Comparison of ENCODE assay signal across 8 mouse cellular contexts in genomic region chr2:128817387-128817785, GRCm38 (mm10). TPM values are rescaled to one million over a fixed set of nuclear protein-coding genes. Genes with fewer than 3 reads are reported as not detected.
DNase-seq lines count a peak whose midpoint lies in the region; ATAC-seq and TF ChIP-seq lines count a peak whose summit lies in the region.

No protein-coding gene starts in this region.

- peaks cover 10% of the 10 kb centered on the region; the same call in 1 of the 2 replicates for H3K4me1 ChIP-seq in kidney, embryonic 14.5 days (ENCODE audit: control insufficient read depth, insufficient read depth, low read length)
- peaks cover 14% of the 10 kb centered on the region for H3K4me1 ChIP-seq in embryonic facial prominence, embryonic 15.5 days
- peaks cover 16% of the 10 kb centered on the region; the same call in 1 of the 2 replicates for H3K4me1 ChIP-seq in hindbrain, embryonic 14.5 days (replicated peaks; ENCODE audit: control insufficient read depth, insufficient read depth, low read length)
- H3K4me1 ChIP-seq in limb, embryonic 15.5 days = peaks cover 11% of the 10 kb centered on the region; the same call in 1 of the 2 replicates
- no peaks in the 10 kb centered on the region; the same call in 1 of the 2 replicates for H3K4me1 ChIP-seq in midbrain, postnatal 0 days (ENCODE audit: insufficient read depth, low read length)

- peak overlapping the region; percentile 57 for H3K4me3 ChIP-seq in kidney, embryonic 14.5 days (ENCODE audit: low read length)
- peak overlapping the region; percentile 72 for H3K4me3 ChIP-seq in embryonic facial prominence, embryonic 15.5 days (replicated peaks)
- H3K4me3 ChIP-seq in hindbrain, embryonic 14.5 days (replicated peaks; ENCODE audit: low read length) = peak overlapping the region; percentile 81
- peak overlapping the region; percentile 73 for H3K4me3 ChIP-seq in limb, embryonic 15.5 days
- H3K4me3 ChIP-seq in midbrain, postnatal 0 days (ENCODE audit: low read depth, low read length) = peak overlapping the region; percentile 84

- H3K27me3 ChIP-seq in kidney, embryonic 14.5 days (ENCODE audit: control insufficient read depth, insufficient read depth, low read length) = no peaks in the 10 kb centered on the region
- no peaks in the 10 kb centered on the region for H3K27me3 ChIP-seq in embryonic facial prominence, embryonic 15.5 days
- H3K27me3 ChIP-seq in hindbrain, embryonic 14.5 days (ENCODE audit: control insufficient read depth, insufficient read depth, low read length) = no peaks in the 10 kb centered on the region
- H3K27me3 ChIP-seq in limb, embryonic 15.5 days = no peaks in the 10 kb centered on the region
- no peaks in the 10 kb centered on the region for H3K27me3 ChIP-seq in midbrain, postnatal 0 days (ENCODE audit: insufficient read depth, low read length)

- TF ChIP-seq CTCF in midbrain, postnatal 0 days (IDR thresholded peaks at IDR 0.05) = peak; percentile 85

- peak overlapping the region; percentile 32; the same call in 1 of the 2 replicates for H3K9ac ChIP-seq in kidney, embryonic 14.5 days (ENCODE audit: low read depth, low read length)
- H3K9ac ChIP-seq in embryonic facial prominence, embryonic 15.5 days = 0 out of 2 replicates have a peak overlapping the region, but pooled peaks have one; percentile 45
- peak overlapping the region; percentile 36; the same call in 1 of the 2 replicates for H3K9ac ChIP-seq in hindbrain, embryonic 14.5 days
- H3K9ac ChIP-seq in limb, embryonic 15.5 days = 0 out of 2 replicates have a peak overlapping the region, but pooled peaks have one; percentile 31
- H3K9ac ChIP-seq in midbrain, postnatal 0 days (replicated peaks; ENCODE audit: low read length, poor library complexity, severe bottlenecking) = 0 out of 2 replicates have a peak overlapping the region, but pooled peaks have one; percentile 84

- peak overlapping the region; percentile 80; the same call in 1 of the 2 replicates for H3K27ac ChIP-seq in kidney, embryonic 14.5 days (ENCODE audit: low read depth, low read length)
- peak overlapping the region; percentile 95 for H3K27ac ChIP-seq in embryonic facial prominence, embryonic 15.5 days (replicated peaks)
- peak overlapping the region; percentile 73 for H3K27ac ChIP-seq in hindbrain, embryonic 14.5 days
- H3K27ac ChIP-seq in limb, embryonic 15.5 days = peak overlapping the region; percentile 92
- H3K27ac ChIP-seq in midbrain, postnatal 0 days (ENCODE audit: low read depth, low read length) = peak overlapping the region; percentile 88

- no peak for DNase-seq in kidney, adult 18-20 months
- peak; percentile 81 for DNase-seq in MN1 (ENCODE audit: low spot score)
- DNase-seq in hindbrain, embryonic 14.5 days (ENCODE audit: low spot score) = peak; percentile 88
- peak; percentile 88 for DNase-seq in midbrain, postnatal 0 days (ENCODE audit: low spot score)
- DNase-seq in adrenal gland, adult (ENCODE audit: inconsistent age in 2 of 2, low spot score in 1 of 2) = no peak

- no peak for ATAC-seq in kidney, embryonic 14.5 days (ENCODE audit: low FRiP score, low TSS enrichment)
- ATAC-seq in embryonic facial prominence, embryonic 15.5 days (ENCODE audit: insufficient number of reproducible peaks, low FRiP score, low TSS enrichment, low read depth) = peak; percentile 63
- ATAC-seq in hindbrain, embryonic 14.5 days (ENCODE audit: low FRiP score) = no peak; the same call in 1 of the 2 replicates
- ATAC-seq in limb, embryonic 15.5 days (ENCODE audit: insufficient number of reproducible peaks, low FRiP score, low TSS enrichment, low read depth) = peak; percentile 25; the same call in 1 of the 2 replicates
- peak; percentile 45 for ATAC-seq in midbrain, postnatal 0 days (ENCODE audit: low FRiP score)

- no peaks in the 10 kb centered on the region for H3K9me3 ChIP-seq in kidney, embryonic 14.5 days (ENCODE audit: control insufficient read depth, low read length)
- H3K9me3 ChIP-seq in embryonic facial prominence, embryonic 15.5 days (replicated peaks) = no peaks in the 10 kb centered on the region
- H3K9me3 ChIP-seq in hindbrain, embryonic 14.5 days (ENCODE audit: control insufficient read depth, low read length) = no peaks in the 10 kb centered on the region
- H3K9me3 ChIP-seq in limb, embryonic 15.5 days = no peaks in the 10 kb centered on the region
- no peaks in the 10 kb centered on the region for H3K9me3 ChIP-seq in midbrain, postnatal 0 days (ENCODE audit: low read length)

- H3K36me3 ChIP-seq in kidney, embryonic 14.5 days (ENCODE audit: control insufficient read depth, insufficient read depth, low read length) = no peaks in the 10 kb centered on the region
- H3K36me3 ChIP-seq in embryonic facial prominence, embryonic 15.5 days = no peaks in the 10 kb centered on the region
- H3K36me3 ChIP-seq in hindbrain, embryonic 14.5 days (replicated peaks; ENCODE audit: control insufficient read depth, insufficient read depth) = no peaks in the 10 kb centered on the region
- no peaks in the 10 kb centered on the region for H3K36me3 ChIP-seq in limb, embryonic 15.5 days
- H3K36me3 ChIP-seq in midbrain, postnatal 0 days (ENCODE audit: insufficient read depth, low read length) = no peaks in the 10 kb centered on the region

- peak overlapping the region; percentile 56 for H3K4me2 ChIP-seq in kidney, embryonic 14.5 days (replicated peaks; ENCODE audit: low read depth, low read length)
- peak overlapping the region; percentile 75 for H3K4me2 ChIP-seq in embryonic facial prominence, embryonic 15.5 days (replicated peaks)
- peak overlapping the region; percentile 78 for H3K4me2 ChIP-seq in hindbrain, embryonic 14.5 days (replicated peaks)
- peak overlapping the region; percentile 71 for H3K4me2 ChIP-seq in limb, embryonic 15.5 days
- peak overlapping the region; percentile 69 for H3K4me2 ChIP-seq in midbrain, postnatal 0 days (ENCODE audit: low read depth, low read length, poor library complexity, severe bottlenecking)

- WGBS in kidney, embryonic 14.5 days = 0% methylated on average over 7 of the region's 7 CpGs
- WGBS in embryonic facial prominence, embryonic 15.5 days = 0% methylated on average over 7 of the region's 7 CpGs
- 0% methylated on average over 7 of the region's 7 CpGs for WGBS in hindbrain, embryonic 14.5 days
- under 1% methylated on average over 7 of the region's 7 CpGs for WGBS in limb, embryonic 15.5 days
- 0% methylated on average over 7 of the region's 7 CpGs for WGBS in midbrain, postnatal 0 days

RNA-seq across cellular contexts. Expression of gene Tmem87b, which starts 0.5 kb away (rescaled TPM):
- polyA plus RNA-seq in kidney, embryonic 14.5 days (2014; fragmentation: Nextera tagmentation; extraction: Ambion mirVana) = 14.8 and 31.8 TPM in 2 replicates
- 29.9 and 34.1 TPM in 2 replicates for polyA plus RNA-seq in embryonic facial prominence, embryonic 15.5 days (2015; fragmentation: Nextera tagmentation; extraction: Ambion mirVana)
- polyA plus RNA-seq in hindbrain, embryonic 14.5 days (2014; fragmentation: Nextera tagmentation; extraction: Ambion mirVana) = 35.6 and 35.9 TPM in 2 replicates
- 29.4 and 31.0 TPM in 2 replicates for polyA plus RNA-seq in limb, embryonic 15.5 days (2015; fragmentation: Nextera tagmentation; extraction: Ambion mirVana)
- total RNA-seq in midbrain, postnatal 0 days (2014; rRNA removed) = 27.7 and 32.3 TPM in 2 replicates
- 34.8 and 35.7 TPM in 2 replicates for polyA plus RNA-seq in midbrain, postnatal 0 days (2015; fragmentation: Nextera tagmentation; extraction: Ambion mirVana)

RNA-seq across cellular contexts. Expression of gene Fbln7, which starts 45.4 kb away (rescaled TPM):
- 3.3 and 4.7 TPM in 2 replicates for polyA plus RNA-seq in kidney, embryonic 14.5 days (2014; fragmentation: Nextera tagmentation; extraction: Ambion mirVana)
- 4.6 and 5.9 TPM in 2 replicates for polyA plus RNA-seq in embryonic facial prominence, embryonic 15.5 days (2015; fragmentation: Nextera tagmentation; extraction: Ambion mirVana)
- polyA plus RNA-seq in hindbrain, embryonic 14.5 days (2014; fragmentation: Nextera tagmentation; extraction: Ambion mirVana) = 2.6 and 2.8 TPM in 2 replicates
- 11.4 and 11.8 TPM in 2 replicates for polyA plus RNA-seq in limb, embryonic 15.5 days (2015; fragmentation: Nextera tagmentation; extraction: Ambion mirVana)
- 3.2 and 6.3 TPM in 2 replicates for total RNA-seq in midbrain, postnatal 0 days (2014; rRNA removed)
- polyA plus RNA-seq in midbrain, postnatal 0 days (2015; fragmentation: Nextera tagmentation; extraction: Ambion mirVana) = 4.2 and 4.8 TPM in 2 replicates

Comparison
In these comparisons a context has a peak if more than half of its experiments do, and no peak if none do; other contexts are left out.
1. ATAC-seq: peak in embryonic facial prominence, embryonic 15.5 days (single experiment), limb, embryonic 15.5 days (single experiment) and midbrain, postnatal 0 days (single experiment); none in kidney, embryonic 14.5 days (single experiment) and hindbrain, embryonic 14.5 days (single experiment).
2. H3K9ac ChIP-seq: peak in every context shown above with its lines; median percentile 84 in midbrain, postnatal 0 days; 45 in embryonic facial prominence, embryonic 15.5 days; 36 in hindbrain, embryonic 14.5 days; 32 in kidney, embryonic 14.5 days; 31 in limb, embryonic 15.5 days.
3. DNase-seq: peak in MN1 (single experiment), hindbrain, embryonic 14.5 days (single experiment) and midbrain, postnatal 0 days (single experiment); none in kidney, adult 18-20 months (single experiment) and adrenal gland, adult (0 of 2).
4. Peak in every context shown above with its lines, with median percentiles within 50 percentile points of each other: H3K27ac ChIP-seq, H3K4me2 ChIP-seq and H3K4me3 ChIP-seq.